Mouse (Mus musculus) liver, embryonic 11.5 days (tissue): ENCODE measurements around the gene Unc93b1. TPM values are rescaled to one million over a fixed set of nuclear protein-coding genes. Genes with fewer than 3 reads are reported as not detected.
"Not testable (repeated sequence)": the region's sequence is repeated elsewhere in the genome, so short reads cannot be mapped to it uniquely, and the experiment has no call there.

Experiments used
- ATAC-seq: fragments of 200-750 bp; cut with Nextera tagmentation; replicated peaks from 2 replicates; pipeline ENCODE4 v1.8.0; 2017; ENCODE audit warnings: moderate number of reproducible peaks, mild to moderate bottlenecking, moderate TSS enrichment, moderate library complexity; ENCODE audit not compliant: low FRiP score
- DNase-seq: peaks from one replicate; pipeline ENCODE4 v3.0.0-alpha.2; 2017; ENCODE audit warnings: low spot score
- H3K27ac ChIP-seq: fragments of 300-500 bp; sonication (generic); 2 replicates; pipeline ENCODE4 v1.5.1; 2014; ENCODE audit warnings: mild to moderate bottlenecking, low read depth, low read length, control low read depth
- H3K27me3 ChIP-seq: fragments of 300-500 bp; sonication (generic); replicated peaks from 2 replicates; pipeline ENCODE4 v1.6.1; 2014; ENCODE audit warnings: low read length, mixed read lengths; ENCODE audit not compliant: control insufficient read depth, insufficient read depth
- H3K36me3 ChIP-seq: fragments of 300-500 bp; sonication (generic); 2 replicates; pipeline ENCODE4 v1.6.1; 2014; ENCODE audit warnings: mild to moderate bottlenecking, low read length, moderate library complexity, mixed read lengths; ENCODE audit not compliant: control insufficient read depth, insufficient read depth
- H3K4me1 ChIP-seq: fragments of 300-500 bp; sonication (generic); replicated peaks from 2 replicates; pipeline ENCODE4 v1.6.1; 2014; ENCODE audit warnings: low read length, mixed read lengths; ENCODE audit not compliant: control insufficient read depth, insufficient read depth
- H3K4me2 ChIP-seq: fragments of 300-500 bp; sonication (generic); 2 replicates; pipeline ENCODE4 v1.6.1; 2014; ENCODE audit warnings: mild to moderate bottlenecking, control low read depth, moderate library complexity
- H3K4me3 ChIP-seq: fragments of 300-500 bp; sonication (generic); 2 replicates; pipeline ENCODE4 v1.5.1; 2014; ENCODE audit warnings: low read depth, low read length, control low read depth
- H3K9ac ChIP-seq: fragments of 300-500 bp; sonication (generic); 2 replicates; pipeline ENCODE4 v1.6.1; 2014; ENCODE audit warnings: low read depth, low read length, control low read depth
- H3K9me3 ChIP-seq: fragments of 300-500 bp; sonication (generic); 2 replicates; pipeline ENCODE4 v1.6.1; 2016; ENCODE audit warnings: low read length, inconsistent platforms, mixed read lengths; ENCODE audit not compliant: control insufficient read depth
- WGBS: fragments of 180-500 bp; shearing (Covaris S2); extraction: QIAGEN DNeasy Blood & Tissue Kit; methylation state at CpG from one replicate; pipeline ENCODE4 v1.1.7; 2014; 5-methylcytosine and 5-hydroxymethylcytosine counted together
- polyA plus RNA-seq: library from polyadenylated mRNA; unstranded; fragments of >200 nt; fragmentation: Nextera tagmentation; extraction: Ambion mirVana; gene quantifications from 2 replicates; pipeline ENCODE4 v1.2.1, GENCODE M21; 2014

The Unc93b1 gene
- polyA plus RNA-seq, 1 experiment from 2014 or later, result 14.2 TPM

DNA sequence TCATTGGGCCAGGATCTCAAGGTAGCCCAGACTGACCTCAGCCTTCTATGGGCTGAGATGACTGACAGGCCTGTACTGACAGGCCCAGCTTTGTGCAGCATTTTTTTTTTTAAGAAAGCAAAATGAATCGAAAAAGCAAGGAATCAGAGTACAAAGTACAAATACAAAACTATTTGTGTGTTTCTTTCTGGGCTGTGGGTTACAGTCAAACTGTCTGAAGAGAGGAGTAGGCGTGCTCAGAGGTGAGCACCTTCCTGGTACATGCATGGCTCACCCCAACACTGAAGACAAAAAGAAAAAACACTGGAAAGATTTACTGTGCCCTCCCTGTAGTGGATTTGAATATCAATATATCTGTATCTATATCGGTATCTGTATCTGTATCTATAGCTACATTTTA, 12.8 kb downstream of the Unc93b1 start:
- H3K9me3 ChIP-seq, result no peaks in the 10 kb centered on the region
- no peak overlapping the region for H3K4me2 ChIP-seq
- WGBS, result 75% methylated on average over 3 of the region's 3 CpGs
- H3K4me3 ChIP-seq, result no peak overlapping the region
- H3K4me1 ChIP-seq, result peaks cover 12% of the 10 kb centered on the region
- H3K9ac ChIP-seq, result no peak overlapping the region
- H3K36me3 ChIP-seq, result no peaks in the 10 kb centered on the region
- ATAC-seq, result no peak
- no peak overlapping the region for H3K27ac ChIP-seq
- no peaks in the 10 kb centered on the region for H3K27me3 ChIP-seq
- no peak for DNase-seq

DNA sequence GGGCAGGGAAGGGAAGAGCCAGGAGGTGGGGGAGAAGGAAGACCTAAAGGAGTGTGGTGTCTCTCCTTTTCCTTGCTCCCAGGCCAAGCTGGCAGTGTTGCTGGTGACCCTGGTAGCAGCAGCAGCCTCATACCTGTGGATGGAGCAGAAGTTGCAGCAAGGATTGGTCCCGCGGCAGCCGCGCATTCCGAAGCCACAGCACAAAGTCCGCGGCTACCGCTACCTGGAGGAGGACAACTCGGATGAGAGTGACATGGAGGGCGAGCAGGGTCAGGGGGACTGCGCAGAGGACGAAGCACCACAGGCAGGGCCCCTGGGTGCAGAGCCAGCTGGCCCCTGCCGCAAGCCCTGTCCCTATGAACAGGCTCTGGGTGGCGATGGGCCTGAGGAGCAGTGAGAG, 13.6 kb downstream of the Unc93b1 start:
- Histone ChIP-seq H3K4me3 (no peak overlapping the region), H3K27me3 (no peaks in the 10 kb centered on the region), H3K9ac (no peak overlapping the region), H3K4me2 (no peak overlapping the region), H3K27ac (no peak overlapping the region), H3K4me1 (peaks cover 5% of the 10 kb centered on the region), H3K9me3 (no peaks in the 10 kb centered on the region), H3K36me3 (no peaks in the 10 kb centered on the region)
- DNase-seq (no peak), ATAC-seq (no peak)
- 65% methylated on average over 14 of the region's 14 CpGs for WGBS

DNA sequence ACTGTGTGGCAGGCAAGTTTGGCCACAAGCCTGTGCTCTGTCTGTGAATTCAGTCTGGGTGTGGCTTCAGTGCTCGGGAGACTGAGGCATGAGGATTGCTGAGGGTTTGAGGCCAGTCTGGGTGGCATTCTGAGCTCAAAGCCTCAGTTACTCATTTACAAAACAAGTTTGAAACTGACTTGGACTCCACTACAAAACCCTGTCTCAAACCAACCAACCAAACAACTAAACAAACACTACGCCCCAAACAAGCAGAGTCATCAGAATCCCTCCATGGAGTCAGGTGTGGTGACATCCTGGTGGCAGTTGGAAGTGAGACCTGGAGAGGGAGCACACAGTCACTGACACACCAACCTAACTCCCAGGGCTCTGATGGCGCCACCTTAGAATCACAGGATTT, 15.3 kb downstream of the Unc93b1 start:
- ATAC-seq (no peak), DNase-seq (no peak)
- Histone ChIP-seq H3K4me1 (0 out of 2 replicates have a peak, but pooled peaks cover 5% of the 10 kb centered on the region), H3K9ac (no peak overlapping the region), H3K27me3 (no peaks in the 10 kb centered on the region), H3K9me3 (no peaks in the 10 kb centered on the region), H3K4me3 (no peak overlapping the region), H3K4me2 (no peak overlapping the region), H3K27ac (no peak overlapping the region), H3K36me3 (no peaks in the 10 kb centered on the region)
- WGBS, result 76% methylated on average over 3 of the region's 3 CpGs

DNA sequence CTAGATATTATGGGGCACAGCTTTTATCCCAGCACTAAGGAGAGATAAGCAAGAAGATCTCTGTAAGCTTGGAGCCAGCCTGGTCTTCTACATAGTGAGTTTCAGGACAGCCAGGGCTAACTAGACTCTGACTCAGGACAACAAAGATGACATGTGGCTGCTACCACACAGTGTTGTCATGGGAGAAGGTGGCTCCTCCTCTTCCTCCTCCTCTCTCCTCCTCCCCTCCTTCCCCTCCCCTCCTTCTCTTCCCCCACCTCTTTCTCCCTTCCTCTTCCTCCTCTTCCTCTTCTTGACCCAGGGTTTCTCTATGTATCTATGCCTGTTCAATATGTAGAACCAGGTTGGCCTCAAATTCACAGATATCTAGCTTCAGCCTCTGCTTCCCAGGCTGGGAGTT, 16.5 kb downstream of the Unc93b1 start:
- Histone ChIP-seq H3K4me1 (no peaks in the 10 kb centered on the region), H3K36me3 (no peaks in the 10 kb centered on the region), H3K4me2 (no peak overlapping the region), H3K9me3 (no peaks in the 10 kb centered on the region), H3K27me3 (no peaks in the 10 kb centered on the region), H3K9ac (no peak overlapping the region), H3K4me3 (no peak overlapping the region), H3K27ac (no peak overlapping the region)
- DNase-seq (no peak), ATAC-seq (no peak)

DNA sequence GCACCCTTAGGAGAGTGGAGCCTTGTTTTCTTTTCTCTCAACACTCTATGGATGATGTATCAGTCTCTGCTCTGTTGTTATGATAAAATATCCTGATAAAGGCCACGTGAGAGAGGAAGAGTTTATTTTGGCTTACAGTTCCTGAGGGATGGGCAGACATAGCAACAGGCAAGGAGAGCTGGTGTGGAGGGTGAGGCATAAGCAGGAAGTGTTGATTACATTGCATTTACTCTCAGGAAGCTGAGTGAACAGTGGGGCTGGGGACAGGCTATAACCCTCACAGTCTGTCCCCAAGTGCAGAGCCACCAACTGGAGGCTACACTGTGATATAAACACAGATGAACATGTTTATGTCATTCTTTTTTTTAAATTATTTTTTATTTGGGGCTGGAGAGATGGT, 17.1 kb downstream of the Unc93b1 start:
- 43% methylated on average over 1 of the region's 1 CpGs for WGBS
- Histone ChIP-seq H3K9ac (no peak overlapping the region), H3K27me3 (no peaks in the 10 kb centered on the region), H3K9me3 (no peaks in the 10 kb centered on the region), H3K36me3 (no peaks in the 10 kb centered on the region), H3K4me2 (no peak overlapping the region), H3K4me1 (no peaks in the 10 kb centered on the region), H3K4me3 (no peak overlapping the region), H3K27ac (no peak overlapping the region)
- no peak for DNase-seq
- ATAC-seq, result no peak

GRCm38 (mm10) chr19:3955033-3955432, 20.0 kb downstream of the Unc93b1 start:
- H3K4me3 ChIP-seq, result no peak overlapping the region
- H3K36me3 ChIP-seq, result no peaks in the 10 kb centered on the region
- no peak for ATAC-seq
- no peak overlapping the region for H3K9ac ChIP-seq
- 61% methylated on average over 3 of the region's 3 CpGs for WGBS
- H3K27me3 ChIP-seq, result no peaks in the 10 kb centered on the region
- no peaks in the 10 kb centered on the region for H3K4me1 ChIP-seq
- H3K9me3 ChIP-seq, result no peaks in the 10 kb centered on the region
- H3K4me2 ChIP-seq, result no peak overlapping the region
- H3K27ac ChIP-seq, result no peak overlapping the region
- DNase-seq, result no peak

- Histone ChIP-seq H3K9me3 (no peaks in the 10 kb centered on the region), H3K27me3 (no peaks in the 10 kb centered on the region), H3K9ac (no peak overlapping the region), H3K4me1 (no peaks in the 10 kb centered on the region), H3K4me2 (no peak overlapping the region), H3K36me3 (no peaks in the 10 kb centered on the region), H3K27ac (no peak overlapping the region), H3K4me3 (no peak overlapping the region)
- ATAC-seq (no peak), DNase-seq (no peak)
- WGBS, result 40% methylated on average over 4 of the region's 4 CpGs
Measured at GRCm38 (mm10) chr19:3955804-3956203, 20.8 kb downstream of the Unc93b1 start.

GRCm38 (mm10) chr19:3957296-3958036, 22.5 kb downstream of the Unc93b1 start:
- WGBS, result 72% methylated on average over 5 of the region's 5 CpGs
- not testable (repeated sequence) for H3K9me3 ChIP-seq, ATAC-seq, H3K4me2 ChIP-seq, H3K27ac ChIP-seq, H3K4me3 ChIP-seq, H3K27me3 ChIP-seq, H3K36me3 ChIP-seq, H3K4me1 ChIP-seq, H3K9ac ChIP-seq, DNase-seq

DNA sequence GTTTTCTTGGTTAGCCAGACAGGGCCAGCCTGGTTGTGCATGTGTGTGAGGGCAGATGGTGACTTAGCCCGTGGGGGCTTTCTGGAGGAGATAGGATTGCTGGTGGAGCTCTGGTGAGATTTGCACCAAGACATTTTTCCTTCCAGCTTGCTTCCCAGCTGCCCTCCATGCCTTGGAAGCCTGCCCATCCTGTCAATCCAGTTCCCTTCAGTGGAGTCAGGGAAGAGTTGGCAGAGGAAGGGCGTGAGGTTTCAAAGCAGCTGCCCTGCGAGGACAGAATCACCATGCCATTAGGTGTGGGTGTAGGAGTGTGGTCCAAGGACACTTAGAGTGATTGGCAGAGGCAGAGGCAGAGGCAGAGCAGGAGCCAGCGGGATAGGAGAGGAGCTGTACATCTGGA, 23.5 kb downstream of the Unc93b1 start, which contains the start of gene Aldh3b3:
Gene Aldh3b3, plus strand, starts transcription at position 176 of the 400 bp plus-strand sequence.
- no peak within 1 kb of the TSS for H3K4me2 ChIP-seq
- no peaks in the 10 kb centered on the region for H3K36me3 ChIP-seq
- no peak within 1 kb of the TSS for H3K27ac ChIP-seq
- H3K27me3 ChIP-seq, result no peaks in the 10 kb centered on the region
- WGBS, result 76% methylated on average over 4 of the region's 4 CpGs
- ATAC-seq (no peak), DNase-seq (no peak)
- no peaks in the 10 kb centered on the region for H3K9me3 ChIP-seq
- H3K9ac ChIP-seq, result no peak within 1 kb of the TSS
- H3K4me1 ChIP-seq, result no peaks in the 10 kb centered on the region
- H3K4me3 ChIP-seq, result no peak within 1 kb of the TSS
